Mouse (Mus musculus): ENCODE measurements at regions not wholly inside any gene's neighbourhood (a gene's known extent, or its start where the extent isn't known, plus 50 kb on each side); places are given as distances from the start of the nearest gene placed in this dataset.

DNA sequence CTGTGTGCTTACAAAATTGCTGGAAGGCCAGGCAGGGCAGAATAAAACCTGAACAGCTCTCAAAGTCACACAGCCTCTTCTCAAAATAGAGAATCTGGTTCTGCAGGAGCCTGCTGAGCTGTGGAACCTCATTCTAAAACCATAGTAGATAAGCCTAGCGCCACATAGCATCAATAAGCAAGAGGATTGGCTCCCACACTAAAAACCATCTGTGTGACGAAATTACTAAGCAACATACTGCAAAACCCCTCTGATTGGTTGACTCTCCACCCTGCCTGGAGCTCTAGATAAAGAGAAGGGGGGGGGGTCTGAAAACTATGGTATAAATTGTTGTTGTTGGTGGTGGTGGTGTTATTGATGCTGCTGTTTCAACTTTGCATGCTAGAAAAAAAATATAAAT is 122.6 kb upstream of the Trhde start:
- no peak for TF ChIP-seq CTCF (conservative IDR thresholded peaks at IDR 0.05; ENCODE audit: low read length)
- TF ChIP-seq POU5F1 (IDR thresholded peaks at IDR 0.05; ENCODE audit: borderline replicate concordance, low read length) = no peak
- TF ChIP-seq NANOG (IDR thresholded peaks at IDR 0.05; ENCODE audit: borderline replicate concordance, low read length) = no peak

Measured in E14TG2a.4 (cell line).